Mouse (Mus musculus): ENCODE measurements around the gene Syne1. TPM values are rescaled to one million over a fixed set of nuclear protein-coding genes. Genes with fewer than 3 reads are reported as not detected.

Syne1 gene
- polyA plus RNA-seq, 1 experiment from 2014 or later, result 5.8 TPM

GRCm38 (mm10) chr10:5234721-5235501 is 316.4 kb downstream of the Syne1 start:
- no peak for ATAC-seq (ENCODE audit: insufficient number of reproducible peaks, insufficient read depth, low FRiP score, low TSS enrichment)
- Histone ChIP-seq H3K4me1 (peaks cover 9% of the 10 kb centered on the region), H3K27ac (peak overlapping the region; percentile 61), H3K9me3 (no peaks in the 10 kb centered on the region), H3K4me3 (no peak overlapping the region), H3K36me3 (no peaks in the 10 kb centered on the region), H3K4me2 (replicated peaks) (0 out of 2 replicates have a peak overlapping the region, but pooled peaks have one; percentile 9), H3K9ac (no peak overlapping the region), H3K27me3 (no peaks in the 10 kb centered on the region)
- WGBS, result 36% methylated on average over 9 of the region's 9 CpGs

GRCm38 (mm10) chr10:5229129-5229528 is 322.2 kb downstream of the Syne1 start:
- H3K4me1 ChIP-seq, result no peaks in the 10 kb centered on the region; the same call in 1 of the 2 replicates
- H3K9ac ChIP-seq, result no peak overlapping the region
- 88% methylated on average over 8 of the region's 8 CpGs for WGBS
- peaks cover 4% of the 10 kb centered on the region; the same call in 1 of the 2 replicates for H3K36me3 ChIP-seq
- no peak overlapping the region for H3K4me3 ChIP-seq
- H3K27ac ChIP-seq, result no peak overlapping the region
- no peak overlapping the region for H3K4me2 ChIP-seq (replicated peaks)
- no peaks in the 10 kb centered on the region for H3K9me3 ChIP-seq
- H3K27me3 ChIP-seq, result no peaks in the 10 kb centered on the region
- ATAC-seq (ENCODE audit: insufficient number of reproducible peaks, insufficient read depth, low FRiP score, low TSS enrichment), result no peak

GRCm38 (mm10) chr10:5227395-5228076 is 323.7 kb downstream of the Syne1 start:
- no peak overlapping the region for H3K4me2 ChIP-seq (replicated peaks)
- WGBS, result 79% methylated on average over 20 of the region's 20 CpGs

GRCm38 (mm10) chr10:5215943-5216342 is 335.3 kb downstream of the Syne1 start:
- no peak overlapping the region for H3K27ac ChIP-seq
- WGBS, result 24% methylated on average over 1 of the region's 1 CpGs

More at GRCm38 (mm10) chr10:5227395-5228076, 323.7 kb downstream of the Syne1 start:
- Histone ChIP-seq H3K4me1 (no peaks in the 10 kb centered on the region), H3K4me3 (no peak overlapping the region), H3K9me3 (no peaks in the 10 kb centered on the region), H3K27me3 (no peaks in the 10 kb centered on the region), H3K27ac (no peak overlapping the region), H3K36me3 (peaks cover 4% of the 10 kb centered on the region; the same call in 1 of the 2 replicates), H3K9ac (no peak overlapping the region)
- ATAC-seq (ENCODE audit: insufficient number of reproducible peaks, insufficient read depth, low FRiP score, low TSS enrichment), result no peak

GRCm38 (mm10) chr10:5207905-5208641 is 343.2 kb downstream of the Syne1 start:
- Histone ChIP-seq H3K27ac (no peak overlapping the region), H3K27me3 (no peaks in the 10 kb centered on the region), H3K9me3 (no peaks in the 10 kb centered on the region), H3K4me3 (no peak overlapping the region), H3K36me3 (0 out of 2 replicates have a peak, but pooled peaks cover 3% of the 10 kb centered on the region), H3K4me2 (replicated peaks) (no peak overlapping the region), H3K9ac (no peak overlapping the region), H3K4me1 (peaks cover 7% of the 10 kb centered on the region; the same call in 1 of the 2 replicates)
- 13% methylated on average over 7 of the region's 7 CpGs for WGBS
- ATAC-seq (ENCODE audit: insufficient number of reproducible peaks, insufficient read depth, low FRiP score, low TSS enrichment), result no peak

More at GRCm38 (mm10) chr10:5215943-5216342, 335.3 kb downstream of the Syne1 start:
- Histone ChIP-seq H3K4me2 (replicated peaks) (no peak overlapping the region), H3K4me1 (0 out of 2 replicates have a peak, but pooled peaks cover 5% of the 10 kb centered on the region), H3K4me3 (no peak overlapping the region), H3K27me3 (no peaks in the 10 kb centered on the region), H3K9ac (no peak overlapping the region), H3K9me3 (no peaks in the 10 kb centered on the region), H3K36me3 (0 out of 2 replicates have a peak, but pooled peaks cover 11% of the 10 kb centered on the region)
- ATAC-seq (ENCODE audit: insufficient number of reproducible peaks, insufficient read depth, low FRiP score, low TSS enrichment), result no peak

- Histone ChIP-seq H3K27me3 (no peaks in the 10 kb centered on the region), H3K4me2 (replicated peaks) (no peak overlapping the region), H3K4me1 (peaks cover 7% of the 10 kb centered on the region; the same call in 1 of the 2 replicates), H3K36me3 (0 out of 2 replicates have a peak, but pooled peaks cover 3% of the 10 kb centered on the region), H3K9me3 (no peaks in the 10 kb centered on the region), H3K9ac (no peak overlapping the region), H3K4me3 (no peak overlapping the region), H3K27ac (no peak overlapping the region)
- no peak for ATAC-seq (ENCODE audit: insufficient number of reproducible peaks, insufficient read depth, low FRiP score, low TSS enrichment)
- WGBS, result 88% methylated on average over 3 of the region's 3 CpGs
These were observed 345.3 kb downstream of the Syne1 start for GRCm38 (mm10) chr10:5205977-5206376.

GRCm38 (mm10) chr10:5205570-5205969 is 345.7 kb downstream of the Syne1 start:
- no peak overlapping the region for H3K27ac ChIP-seq
- peaks cover 7% of the 10 kb centered on the region; the same call in 1 of the 2 replicates for H3K4me1 ChIP-seq
- no peak overlapping the region for H3K4me2 ChIP-seq (replicated peaks)
- no peaks in the 10 kb centered on the region for H3K27me3 ChIP-seq
- no peak for ATAC-seq (ENCODE audit: insufficient number of reproducible peaks, insufficient read depth, low FRiP score, low TSS enrichment)
- no peak overlapping the region for H3K9ac ChIP-seq
- 86% methylated on average over 5 of the region's 5 CpGs for WGBS
- no peak overlapping the region for H3K4me3 ChIP-seq
- 0 out of 2 replicates have a peak, but pooled peaks cover 3% of the 10 kb centered on the region for H3K36me3 ChIP-seq
- no peaks in the 10 kb centered on the region for H3K9me3 ChIP-seq

GRCm38 (mm10) chr10:5203837-5204236 is 347.4 kb downstream of the Syne1 start:
- H3K27me3 ChIP-seq, result no peaks in the 10 kb centered on the region
- no peak overlapping the region for H3K9ac ChIP-seq
- peaks cover 7% of the 10 kb centered on the region; the same call in 1 of the 2 replicates for H3K4me1 ChIP-seq
- no peaks in the 10 kb centered on the region for H3K9me3 ChIP-seq
- H3K36me3 ChIP-seq, result no peaks in the 10 kb centered on the region
- no peak for ATAC-seq (ENCODE audit: insufficient number of reproducible peaks, insufficient read depth, low FRiP score, low TSS enrichment)
- H3K4me3 ChIP-seq, result no peak overlapping the region
- 83% methylated on average over 10 of the region's 10 CpGs for WGBS
- H3K27ac ChIP-seq, result no peak overlapping the region
- H3K4me2 ChIP-seq (replicated peaks), result no peak overlapping the region

GRCm38 (mm10) chr10:5197356-5197755 is 353.9 kb downstream of the Syne1 start:
- no peaks in the 10 kb centered on the region for H3K9me3 ChIP-seq
- no peaks in the 10 kb centered on the region; the same call in 1 of the 2 replicates for H3K4me1 ChIP-seq
- ATAC-seq (ENCODE audit: insufficient number of reproducible peaks, insufficient read depth, low FRiP score, low TSS enrichment), result no peak
- no peak overlapping the region for H3K4me3 ChIP-seq
- no peak overlapping the region for H3K27ac ChIP-seq
- WGBS, result 76% methylated on average over 2 of the region's 2 CpGs
- no peaks in the 10 kb centered on the region for H3K27me3 ChIP-seq
- H3K4me2 ChIP-seq (replicated peaks), result no peak overlapping the region
- no peaks in the 10 kb centered on the region for H3K36me3 ChIP-seq
- no peak overlapping the region for H3K9ac ChIP-seq

- H3K4me3 ChIP-seq, result no peak overlapping the region
- no peaks in the 10 kb centered on the region for H3K27me3 ChIP-seq
- no peaks in the 10 kb centered on the region for H3K36me3 ChIP-seq
- H3K27ac ChIP-seq, result no peak overlapping the region
- no peak overlapping the region for H3K9ac ChIP-seq
- no peak overlapping the region for H3K4me2 ChIP-seq (replicated peaks)
- ATAC-seq (ENCODE audit: insufficient number of reproducible peaks, insufficient read depth, low FRiP score, low TSS enrichment), result no peak
- H3K9me3 ChIP-seq, result no peaks in the 10 kb centered on the region
- 91% methylated on average over 5 of the region's 5 CpGs for WGBS
- no peaks in the 10 kb centered on the region; the same call in 1 of the 2 replicates for H3K4me1 ChIP-seq
These were observed 355.0 kb downstream of the Syne1 start for GRCm38 (mm10) chr10:5196267-5196666.

- H3K36me3 ChIP-seq, result no peaks in the 10 kb centered on the region
- H3K9me3 ChIP-seq, result no peaks in the 10 kb centered on the region
- H3K9ac ChIP-seq, result no peak overlapping the region
- no peaks in the 10 kb centered on the region for H3K27me3 ChIP-seq
- no peaks in the 10 kb centered on the region; the same call in 1 of the 2 replicates for H3K4me1 ChIP-seq
- H3K4me2 ChIP-seq (replicated peaks), result no peak overlapping the region; the same call in 1 of the 2 replicates
- ATAC-seq (ENCODE audit: insufficient number of reproducible peaks, insufficient read depth, low FRiP score, low TSS enrichment), result no peak
- 65% methylated on average over 5 of the region's 5 CpGs for WGBS
- H3K27ac ChIP-seq, result no peak overlapping the region
- no peak overlapping the region for H3K4me3 ChIP-seq
These were observed 356.0 kb downstream of the Syne1 start for GRCm38 (mm10) chr10:5195288-5195687.
